Mouse (Mus musculus): ENCODE data around the gene Rap1gap2.

Gene Rap1gap2

DNA sequence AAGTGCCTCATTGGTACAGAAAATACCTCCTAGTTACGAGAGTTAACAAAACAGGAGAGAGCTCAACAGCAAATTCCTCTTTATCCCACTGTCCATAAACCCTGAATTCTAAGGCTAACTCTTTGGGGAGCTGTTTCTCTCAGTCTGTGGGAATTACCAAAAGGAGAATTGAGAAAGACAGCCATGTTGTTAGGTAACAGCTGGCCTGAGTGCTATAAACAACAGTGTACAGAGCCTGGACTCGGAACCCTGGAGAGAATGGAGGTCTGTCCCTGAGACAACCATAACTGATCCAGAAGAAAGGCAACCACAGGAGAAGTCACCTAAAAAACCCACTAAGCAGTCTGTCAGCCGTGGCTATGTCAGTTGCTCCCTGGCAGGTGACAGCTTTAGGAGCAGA lies 198.3 kb downstream of the Rap1gap2 start:
- no peak for DNase-seq (ENCODE audit: low read depth, low spot score)

DNA sequence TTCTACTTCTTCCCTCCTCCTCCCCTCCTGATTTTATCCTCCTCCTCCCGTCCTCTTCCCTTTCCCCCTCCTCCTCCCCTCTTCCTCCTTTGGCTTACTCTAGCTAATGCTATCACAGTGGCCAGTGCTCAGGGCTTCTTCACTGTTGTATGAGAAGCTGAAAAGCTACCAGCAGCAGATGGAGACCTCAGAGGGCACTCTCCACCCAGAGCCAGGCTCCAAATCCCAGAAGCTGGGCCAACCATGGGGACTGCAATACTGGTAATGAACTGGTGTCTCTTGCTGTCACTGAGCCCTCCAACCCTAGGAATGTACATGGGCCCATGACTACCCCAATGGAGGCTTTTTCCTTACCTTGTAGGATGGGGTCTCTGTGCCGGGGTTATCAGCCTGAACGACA lies 198.8 kb downstream of the Rap1gap2 start:
- no peak for DNase-seq (ENCODE audit: low read depth, low spot score)

DNA sequence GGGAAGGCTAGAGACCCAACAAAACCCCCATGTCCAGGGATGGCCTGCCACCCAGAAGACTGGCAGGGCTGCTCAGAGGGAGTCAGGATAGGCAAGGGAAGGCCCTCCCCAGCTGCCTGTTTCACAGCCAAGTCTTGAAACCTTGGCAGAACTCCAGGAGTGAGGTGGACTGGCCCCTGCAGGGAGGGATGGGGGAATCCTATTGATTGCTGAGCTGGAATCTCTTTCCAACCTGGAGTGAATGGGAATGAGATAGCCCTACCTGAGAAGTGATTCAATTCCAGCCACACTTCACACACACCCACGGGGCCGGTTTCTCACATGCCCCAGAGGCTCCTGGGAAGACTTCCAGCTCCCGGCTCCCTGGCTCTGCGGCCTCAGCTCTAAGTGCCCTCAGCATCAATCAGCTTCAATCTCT lies 200.9 kb downstream of the Rap1gap2 start:
- DNase-seq (ENCODE audit: low read depth, low spot score) = no peak

- DNase-seq (ENCODE audit: low read depth, low spot score) = no peak
Measured at GRCm38 (mm10) chr11:74409447-74409754, 201.3 kb downstream of the Rap1gap2 start.

DNA sequence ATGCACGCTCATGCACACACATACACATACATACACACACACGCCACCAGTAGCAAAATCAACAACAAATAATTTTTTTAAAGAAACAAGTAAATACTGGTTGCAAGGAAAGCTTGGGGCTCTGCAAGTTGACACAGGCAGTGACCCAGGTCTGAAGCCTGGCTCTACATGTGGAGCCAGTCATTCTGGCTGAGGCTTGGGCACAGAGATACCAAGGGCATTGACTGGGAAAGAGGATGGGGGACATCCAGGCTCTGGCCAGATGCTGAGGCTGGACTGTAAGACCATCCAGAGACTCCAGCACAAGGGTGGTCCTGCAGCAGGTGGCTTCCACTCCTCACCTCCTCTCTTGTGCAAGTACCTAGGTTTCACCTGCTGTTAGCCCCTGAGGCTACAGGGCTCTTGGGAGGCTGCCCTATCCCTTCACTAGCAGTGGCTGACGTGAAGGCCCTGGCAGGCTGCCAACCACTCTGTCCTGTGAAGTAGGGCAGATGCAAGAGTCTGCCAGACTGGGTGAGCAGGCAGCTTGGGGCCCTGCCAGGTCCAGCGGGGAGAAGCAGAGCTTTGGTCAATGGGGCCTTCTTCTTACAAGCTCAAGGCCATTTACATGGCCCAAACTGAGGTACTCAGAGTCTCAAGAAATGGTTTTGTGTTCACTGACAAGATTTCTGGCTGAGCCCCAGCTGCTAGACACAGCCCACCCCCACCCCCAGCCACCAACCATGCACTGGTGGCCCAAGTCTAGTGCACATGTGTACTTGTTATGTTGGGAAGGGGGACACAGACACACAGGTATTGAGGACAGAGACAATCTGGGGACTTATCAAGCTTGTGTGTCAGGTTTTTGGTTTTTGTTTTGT lies 201.9 kb downstream of the Rap1gap2 start:
- no peak for DNase-seq (ENCODE audit: low read depth, low spot score)

GRCm38 (mm10) chr11:74405201-74405600 lies 205.5 kb downstream of the Rap1gap2 start:
- no peak for DNase-seq (ENCODE audit: low read depth, low spot score)

- no peak for DNase-seq (ENCODE audit: low read depth, low spot score)
Measured at GRCm38 (mm10) chr11:74404216-74404615, 206.5 kb downstream of the Rap1gap2 start.

- DNase-seq (ENCODE audit: low read depth, low spot score) = no peak
Measured at GRCm38 (mm10) chr11:74402126-74402525, 208.6 kb downstream of the Rap1gap2 start.

DNA sequence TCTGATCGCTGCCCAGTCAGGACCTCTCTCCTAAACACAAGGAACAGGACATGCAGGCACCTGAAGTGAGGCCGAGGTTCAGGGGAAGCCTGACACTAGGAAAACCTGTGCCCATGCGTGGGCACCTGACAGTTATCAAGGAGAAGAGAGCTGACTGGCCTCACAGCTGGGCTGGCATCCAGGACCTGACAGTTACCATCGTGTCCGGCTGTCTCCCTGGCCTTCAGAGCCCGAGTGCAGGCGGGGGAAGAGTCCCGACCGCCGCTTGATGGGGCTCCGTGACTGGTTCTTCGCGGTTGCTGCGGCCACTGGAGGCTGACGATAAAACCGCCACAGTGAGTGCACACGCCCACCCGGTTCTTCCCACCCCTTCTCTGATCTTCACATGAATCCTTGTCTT lies 215.1 kb downstream of the Rap1gap2 start:
- no peak for DNase-seq (ENCODE audit: low read depth, low spot score)

- no peak for DNase-seq (ENCODE audit: low read depth, low spot score)
Measured at GRCm38 (mm10) chr11:74393489-74393888, 217.2 kb downstream of the Rap1gap2 start.

DNA sequence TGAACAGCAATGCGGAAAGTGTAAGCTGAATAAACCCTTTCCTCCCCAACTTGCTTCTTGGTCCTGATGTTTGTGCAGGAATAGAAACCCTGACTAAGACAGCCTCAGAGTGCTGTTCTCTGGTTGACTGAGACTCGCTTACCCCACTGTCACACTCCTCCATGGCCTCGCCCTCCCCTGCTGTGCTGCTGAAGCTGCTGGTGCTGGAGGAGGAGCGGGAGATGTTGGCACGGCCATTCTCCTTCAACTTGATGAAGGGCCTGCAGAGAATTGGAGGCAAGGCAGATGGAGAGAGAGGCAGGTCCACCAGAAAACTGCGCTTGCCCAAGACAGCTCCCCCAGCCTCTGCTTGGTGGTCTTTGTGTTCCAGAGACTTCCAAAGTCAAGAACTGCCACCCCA lies 217.8 kb downstream of the Rap1gap2 start:
- DNase-seq (ENCODE audit: low read depth, low spot score) = no peak

DNA sequence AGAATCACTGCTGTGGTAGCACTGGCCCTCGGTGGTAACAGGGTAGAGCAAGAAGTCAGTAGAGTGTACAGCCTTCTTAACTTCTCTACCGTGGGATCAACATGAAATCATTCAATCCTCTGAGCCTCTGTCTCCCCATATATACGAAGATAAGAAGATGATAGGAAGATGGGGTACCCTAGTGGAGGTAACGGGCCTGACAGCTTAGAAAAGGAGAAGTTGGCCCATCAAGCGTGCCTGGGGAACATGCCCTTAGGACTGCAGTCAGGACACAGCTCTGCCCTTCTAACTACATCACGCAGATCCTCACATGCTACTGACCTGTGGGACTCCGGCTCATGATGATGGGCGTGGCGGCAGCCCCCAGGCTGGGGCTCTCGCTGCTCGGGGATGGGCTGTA lies 218.8 kb downstream of the Rap1gap2 start:
- no peak for DNase-seq (ENCODE audit: low read depth, low spot score)

- no peak for DNase-seq (ENCODE audit: low read depth, low spot score)
Measured at GRCm38 (mm10) chr11:74387203-74387602, 223.5 kb downstream of the Rap1gap2 start.

- no peak for DNase-seq (ENCODE audit: low read depth, low spot score)
Measured at GRCm38 (mm10) chr11:74385674-74386073, 225.0 kb downstream of the Rap1gap2 start.

- no peak for DNase-seq (ENCODE audit: low read depth, low spot score)
Measured at GRCm38 (mm10) chr11:74379166-74379873, 231.4 kb downstream of the Rap1gap2 start.

- DNase-seq (ENCODE audit: low read depth, low spot score) = peak; percentile 69
Measured at GRCm38 (mm10) chr11:74376847-74377246, 233.9 kb downstream of the Rap1gap2 start.

GRCm38 (mm10) chr11:74371393-74372100 lies 239.2 kb downstream of the Rap1gap2 start:
- DNase-seq (ENCODE audit: low read depth, low spot score) = peak; percentile 82

DNA sequence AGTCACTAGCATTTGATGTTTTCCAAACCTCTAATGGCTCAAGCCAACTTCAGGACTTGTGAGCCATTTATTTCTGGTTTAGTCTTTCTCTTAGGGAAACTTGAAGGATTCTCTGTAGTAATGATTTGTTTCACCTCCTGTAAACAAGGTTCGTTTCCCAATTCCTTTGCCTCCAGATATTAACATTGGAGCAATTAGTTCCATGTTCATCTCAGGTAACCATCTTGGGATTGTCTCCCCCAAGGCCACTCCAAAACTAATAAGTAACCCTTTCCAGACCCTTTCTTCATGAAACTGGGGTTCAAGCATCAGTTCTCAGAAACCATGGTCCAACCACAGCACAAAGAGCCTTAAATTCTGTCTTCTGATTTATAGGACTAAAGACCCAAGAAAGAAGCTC lies 248.9 kb downstream of the Rap1gap2 start, which contains the start of gene Olfr412:
Gene Olfr412, plus strand, starts transcription at position 301 of the 400 bp plus-strand sequence.
- no peak for DNase-seq (ENCODE audit: low read depth, low spot score)

GRCm38 (mm10) chr11:74352550-74352949 lies 258.2 kb downstream of the Rap1gap2 start, which contains the start of gene Olfr411:
Olfr411 (minus strand) TSS chr11:74352650.
- no peak for DNase-seq (ENCODE audit: low read depth, low spot score)

DNA sequence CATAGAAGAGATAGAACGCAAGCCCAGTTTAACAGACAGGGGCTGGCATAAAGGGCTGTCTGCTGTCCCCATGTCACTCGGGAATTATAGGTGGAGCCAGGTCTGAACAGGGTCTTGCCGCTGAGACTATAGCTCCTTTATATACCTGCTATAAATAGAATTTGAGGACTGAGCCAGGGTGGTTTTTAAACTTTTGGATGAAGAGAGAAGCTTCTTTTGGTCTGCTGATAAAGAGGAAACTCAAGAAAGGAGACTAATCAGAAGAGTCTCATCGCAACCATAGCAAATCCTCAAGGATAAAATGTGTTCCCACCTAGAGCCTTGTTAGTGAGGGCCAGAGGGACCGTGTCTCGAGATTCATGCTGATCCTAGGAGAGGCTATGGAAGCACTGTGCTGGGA lies 272.8 kb downstream of the Rap1gap2 start, which contains the start of gene Olfr410:
Gene Olfr410, minus strand, starts transcription at position 101 of the 400 bp plus-strand sequence.
- DNase-seq (ENCODE audit: low read depth, low spot score) = no peak

Data from R1 (cell line).